In genomic region chr12:90571506-90571905, GRCm38 (mm10) we compare ENCODE assay signal across 21 mouse cellular contexts.
DNase-seq lines count a peak whose midpoint lies in the region; ATAC-seq lines count a peak whose summit lies in the region.
"Had no signal": no experiment of that assay in that cellular context is flagged by ENCODE, and none has a peak within 500 bp of the region (broad histone marks: within the 10 kb centered on the region; RNA-seq: fewer than 3 reads in every experiment).

No protein-coding gene starts in this region.

- H3K36me3 ChIP-seq in midbrain, embryonic 14.5 days (ENCODE audit: control insufficient read depth, insufficient read depth, low read length) = no peaks in the 10 kb centered on the region
- no peaks in the 10 kb centered on the region for H3K36me3 ChIP-seq in midbrain, embryonic 16.5 days (ENCODE audit: control insufficient read depth, insufficient read depth, low read length)
- no peaks in the 10 kb centered on the region for H3K36me3 ChIP-seq in intestine, embryonic 16.5 days (ENCODE audit: control insufficient read depth, insufficient read depth, low read length)
- H3K36me3 ChIP-seq: embryonic facial prominence, embryonic 13.5 days; limb, embryonic 15.5 days had no signal

- H3K9ac ChIP-seq in midbrain, embryonic 14.5 days (replicated peaks; ENCODE audit: low read length) = no peak overlapping the region
- H3K9ac ChIP-seq in midbrain, embryonic 16.5 days (ENCODE audit: low read depth, low read length) = no peak overlapping the region
- no peak overlapping the region for H3K9ac ChIP-seq in intestine, embryonic 16.5 days (ENCODE audit: low read depth, low read length)
- H3K9ac ChIP-seq: embryonic facial prominence, embryonic 13.5 days; limb, embryonic 15.5 days had no signal

- DNase-seq in cerebellum, postnatal 4 days (ENCODE audit: low spot score in 2 of 2) = no peak
- DNase-seq in midbrain, embryonic 14.5 days = peak; percentile 39
- peak; percentile 65 for DNase-seq in cerebellum, adult 9-11 months
- peak; percentile 30 for DNase-seq in retina, postnatal 1 day
- DNase-seq in neural tube, embryonic 10.5 days (ENCODE audit: extremely low spot score, low spot score) = no peak
- DNase-seq: adrenal gland, postnatal 36 days; gastrocnemius, postnatal 14 days; heart, adult 2 months; kidney, adult 2 months; kidney, postnatal 14 days; lung, postnatal 14 days; right cerebral cortex, adult 18-20 months; thymus, adult 18-20 months had no signal

- no peaks in the 10 kb centered on the region for H3K4me1 ChIP-seq in midbrain, embryonic 14.5 days (ENCODE audit: control insufficient read depth, insufficient read depth, low read length)
- H3K4me1 ChIP-seq in midbrain, embryonic 16.5 days (ENCODE audit: control insufficient read depth, insufficient read depth, low read length) = no peaks in the 10 kb centered on the region
- H3K4me1 ChIP-seq in intestine, embryonic 16.5 days (ENCODE audit: control insufficient read depth, insufficient read depth, low read length) = no peaks in the 10 kb centered on the region
- H3K4me1 ChIP-seq: embryonic facial prominence, embryonic 13.5 days; limb, embryonic 15.5 days had no signal

- H3K27ac ChIP-seq in midbrain, embryonic 14.5 days (replicated peaks; ENCODE audit: low read depth, low read length) = no peak overlapping the region
- no peak overlapping the region for H3K27ac ChIP-seq in midbrain, embryonic 16.5 days (ENCODE audit: low read length)
- no peak overlapping the region for H3K27ac ChIP-seq in intestine, embryonic 16.5 days (ENCODE audit: low read length)
- H3K27ac ChIP-seq: embryonic facial prominence, embryonic 13.5 days; heart, adult 2 months; limb, embryonic 15.5 days had no signal

- no peak overlapping the region for H3K4me2 ChIP-seq in midbrain, embryonic 14.5 days (ENCODE audit: low read length)
- no peak overlapping the region for H3K4me2 ChIP-seq in midbrain, embryonic 16.5 days (ENCODE audit: low read length)
- H3K4me2 ChIP-seq in intestine, embryonic 16.5 days (ENCODE audit: low read depth, low read length) = no peak overlapping the region
- H3K4me2 ChIP-seq: embryonic facial prominence, embryonic 13.5 days; limb, embryonic 15.5 days; midbrain, embryonic 11.5 days had no signal

- H3K4me3 ChIP-seq in midbrain, embryonic 14.5 days (replicated peaks; ENCODE audit: low read depth, low read length) = no peak overlapping the region
- H3K4me3 ChIP-seq in midbrain, embryonic 16.5 days (ENCODE audit: low read depth, low read length) = no peak overlapping the region
- no peak overlapping the region for H3K4me3 ChIP-seq in intestine, embryonic 16.5 days (ENCODE audit: low read length)
- H3K4me3 ChIP-seq: embryonic facial prominence, embryonic 13.5 days; heart, adult 2 months; limb, embryonic 15.5 days had no signal

- H3K27me3 ChIP-seq in midbrain, embryonic 14.5 days (ENCODE audit: control insufficient read depth, insufficient read depth, low read length) = no peaks in the 10 kb centered on the region
- no peaks in the 10 kb centered on the region for H3K27me3 ChIP-seq in midbrain, embryonic 16.5 days (ENCODE audit: control insufficient read depth, insufficient read depth, low read depth, low read length)
- H3K27me3 ChIP-seq in intestine, embryonic 16.5 days (replicated peaks; ENCODE audit: control insufficient read depth, insufficient read depth, low read length) = no peaks in the 10 kb centered on the region
- H3K27me3 ChIP-seq: embryonic facial prominence, embryonic 13.5 days; limb, embryonic 15.5 days had no signal

- WGBS in midbrain, embryonic 14.5 days = 8% methylated on average over 2 of the region's 2 CpGs
- 3% methylated on average over 2 of the region's 2 CpGs for WGBS in midbrain, embryonic 16.5 days
- WGBS in intestine, embryonic 16.5 days = 23% methylated on average over 2 of the region's 2 CpGs

- H3K9me3 ChIP-seq in midbrain, embryonic 14.5 days (ENCODE audit: control insufficient read depth, low read length) = no peaks in the 10 kb centered on the region
- no peaks in the 10 kb centered on the region for H3K9me3 ChIP-seq in midbrain, embryonic 16.5 days (replicated peaks; ENCODE audit: control insufficient read depth, low read length, poor library complexity, severe bottlenecking)
- no peaks in the 10 kb centered on the region for H3K9me3 ChIP-seq in intestine, embryonic 16.5 days (ENCODE audit: control insufficient read depth, low read length)
- H3K9me3 ChIP-seq: embryonic facial prominence, embryonic 13.5 days; limb, embryonic 15.5 days had no signal

- ATAC-seq in cerebellum, adult (ENCODE audit: insufficient number of reproducible peaks, low FRiP score, low TSS enrichment) = peak; percentile 68; the same call in 1 of the 2 replicates
- no peak for ATAC-seq in midbrain, embryonic 14.5 days (ENCODE audit: low FRiP score, low TSS enrichment)
- no peak for ATAC-seq in midbrain, embryonic 16.5 days
- no peak for ATAC-seq in intestine, embryonic 16.5 days
- ATAC-seq: activated CD4-positive, CD25-positive, alpha-beta regulatory T cell, adult 4 months; hindbrain, embryonic 16.5 days had no signal

Comparison
In these comparisons a context has a peak if more than half of its experiments do, and no peak if none do; other contexts are left out.
1. DNase-seq: peak in midbrain, embryonic 14.5 days (single experiment), cerebellum, adult 9-11 months (single experiment) and retina, postnatal 1 day (single experiment); none in cerebellum, postnatal 4 days (0 of 2) and neural tube, embryonic 10.5 days (single experiment).